Mouse (Mus musculus) stomach, embryonic 16.5 days (tissue): ENCODE measurements around the gene Tmem56. TPM values are rescaled to one million over a fixed set of nuclear protein-coding genes. Genes with fewer than 3 reads are reported as not detected.

ENCODE experiments used
- ATAC-seq: fragments of 200-750 bp; cut with Nextera tagmentation; 2 replicates; pipeline ENCODE4 v1.8.0; 2017; ENCODE audit warnings: moderate number of reproducible peaks, moderate TSS enrichment; ENCODE audit not compliant: insufficient read depth, low FRiP score
- H3K27ac ChIP-seq: fragments of 300-500 bp; sonication (generic); 2 replicates; pipeline ENCODE4 v1.5.1; 2014; ENCODE audit warnings: low read length
- H3K27me3 ChIP-seq: fragments of 300-500 bp; sonication (generic); 2 replicates; pipeline ENCODE4 v1.6.1; 2014; ENCODE audit warnings: low read length, control low read depth, mixed read lengths; ENCODE audit not compliant: control insufficient read depth, insufficient read depth
- H3K36me3 ChIP-seq: fragments of 300-500 bp; sonication (generic); 2 replicates; pipeline ENCODE4 v1.6.1; 2014; ENCODE audit warnings: low read length; ENCODE audit not compliant: control insufficient read depth, insufficient read depth
- H3K4me1 ChIP-seq: fragments of 300-500 bp; sonication (generic); 2 replicates; pipeline ENCODE4 v1.6.1; 2014; ENCODE audit warnings: low read length, control low read depth, mixed read lengths; ENCODE audit not compliant: control insufficient read depth, insufficient read depth
- H3K4me2 ChIP-seq: fragments of 300-500 bp; sonication (generic); 2 replicates; pipeline ENCODE4 v1.6.1; 2014; ENCODE audit warnings: low read depth, low read length, mixed read lengths
- H3K4me3 ChIP-seq: fragments of 300-500 bp; sonication (generic); replicated peaks from 2 replicates; pipeline ENCODE4 v1.5.1; 2014; ENCODE audit warnings: mild to moderate bottlenecking, low read length
- H3K9ac ChIP-seq: fragments of 300-500 bp; sonication (generic); 2 replicates; pipeline ENCODE4 v1.6.1; 2014; ENCODE audit warnings: low read length
- H3K9me3 ChIP-seq: fragments of 300-500 bp; sonication (generic); replicated peaks from 2 replicates; pipeline ENCODE4 v1.6.1; 2016; ENCODE audit warnings: low read length, control low read depth; ENCODE audit not compliant: control insufficient read depth
- WGBS: fragments of 180-500 bp; shearing (Covaris S2); extraction: QIAGEN DNeasy Blood & Tissue Kit; methylation state at CpG from one replicate; pipeline ENCODE4 v1.1.7; 2014; 5-methylcytosine and 5-hydroxymethylcytosine counted together
- polyA plus RNA-seq: library from polyadenylated mRNA; unstranded; fragments of >200 nt; fragmentation: Nextera tagmentation; extraction: Ambion mirVana; gene quantifications from 2 replicates; pipeline ENCODE4 v1.2.1, GENCODE M21; 2015

Tmem56 gene
- polyA plus RNA-seq, 1 experiment from 2014 or later: 2.3 TPM

GRCm38 (mm10) chr3:121239096-121239495, 43.8 kb downstream of the Tmem56 start:
- Histone ChIP-seq H3K9ac (no peak overlapping the region), H3K27ac (no peak overlapping the region), H3K4me1 (no peaks in the 10 kb centered on the region), H3K4me3 (no peak overlapping the region), H3K4me2 (no peak overlapping the region), H3K27me3 (no peaks in the 10 kb centered on the region), H3K9me3 (no peaks in the 10 kb centered on the region), H3K36me3 (no peaks in the 10 kb centered on the region)
- WGBS: 74% methylated on average over 8 of the region's 8 CpGs
- ATAC-seq: no peak

- no peak overlapping the region for H3K27ac ChIP-seq
- 88% methylated on average over 8 of the region's 8 CpGs for WGBS
- no peak overlapping the region for H3K4me2 ChIP-seq
- H3K9ac ChIP-seq: no peak overlapping the region
- H3K4me1 ChIP-seq: no peaks in the 10 kb centered on the region
- H3K9me3 ChIP-seq: no peaks in the 10 kb centered on the region
- no peak overlapping the region for H3K4me3 ChIP-seq
- no peaks in the 10 kb centered on the region for H3K36me3 ChIP-seq
- ATAC-seq: no peak
- H3K27me3 ChIP-seq: no peaks in the 10 kb centered on the region
Measured at GRCm38 (mm10) chr3:121224763-121225162, 58.1 kb downstream of the Tmem56 start.

GRCm38 (mm10) chr3:121224185-121224584, 58.7 kb downstream of the Tmem56 start:
- Histone ChIP-seq H3K27me3 (no peaks in the 10 kb centered on the region), H3K9me3 (no peaks in the 10 kb centered on the region), H3K36me3 (no peaks in the 10 kb centered on the region), H3K9ac (no peak overlapping the region), H3K27ac (no peak overlapping the region), H3K4me3 (no peak overlapping the region), H3K4me2 (no peak overlapping the region), H3K4me1 (no peaks in the 10 kb centered on the region)
- no peak for ATAC-seq
- WGBS: 89% methylated on average over 6 of the region's 6 CpGs

GRCm38 (mm10) chr3:121221987-121222386, 60.9 kb downstream of the Tmem56 start:
- Histone ChIP-seq H3K9me3 (no peaks in the 10 kb centered on the region), H3K4me3 (no peak overlapping the region), H3K36me3 (no peaks in the 10 kb centered on the region), H3K4me1 (no peaks in the 10 kb centered on the region), H3K4me2 (no peak overlapping the region), H3K27me3 (no peaks in the 10 kb centered on the region), H3K9ac (no peak overlapping the region), H3K27ac (no peak overlapping the region)
- ATAC-seq: no peak
- 66% methylated on average over 7 of the region's 7 CpGs for WGBS

GRCm38 (mm10) chr3:121217011-121217410, 65.9 kb downstream of the Tmem56 start:
- no peaks in the 10 kb centered on the region for H3K36me3 ChIP-seq

GRCm38 (mm10) chr3:121213501-121213900, 69.4 kb downstream of the Tmem56 start:
- H3K27me3 ChIP-seq: no peaks in the 10 kb centered on the region
- no peaks in the 10 kb centered on the region for H3K36me3 ChIP-seq
- no peaks in the 10 kb centered on the region for H3K4me1 ChIP-seq
- no peak overlapping the region for H3K27ac ChIP-seq
- no peaks in the 10 kb centered on the region for H3K9me3 ChIP-seq
- no peak overlapping the region for H3K9ac ChIP-seq
- no peak overlapping the region for H3K4me2 ChIP-seq
- no peak for ATAC-seq
- WGBS: 69% methylated on average over 3 of the region's 3 CpGs
- H3K4me3 ChIP-seq: no peak overlapping the region

More at GRCm38 (mm10) chr3:121217011-121217410, 65.9 kb downstream of the Tmem56 start:
- no peaks in the 10 kb centered on the region for H3K9me3 ChIP-seq
- WGBS: 80% methylated on average over 6 of the region's 6 CpGs
- no peak for ATAC-seq
- H3K27ac ChIP-seq: no peak overlapping the region
- H3K4me3 ChIP-seq: no peak overlapping the region
- H3K4me2 ChIP-seq: no peak overlapping the region
- no peaks in the 10 kb centered on the region for H3K27me3 ChIP-seq
- no peaks in the 10 kb centered on the region for H3K4me1 ChIP-seq
- H3K9ac ChIP-seq: no peak overlapping the region

GRCm38 (mm10) chr3:121212156-121212555, 70.7 kb downstream of the Tmem56 start:
- 44% methylated on average over 1 of the region's 1 CpGs for WGBS

GRCm38 (mm10) chr3:121208994-121209393, 73.9 kb downstream of the Tmem56 start:
- H3K9me3 ChIP-seq: no peaks in the 10 kb centered on the region
- ATAC-seq: no peak
- 89% methylated on average over 5 of the region's 5 CpGs for WGBS
- H3K36me3 ChIP-seq: no peaks in the 10 kb centered on the region
- no peak overlapping the region for H3K4me3 ChIP-seq
- H3K27ac ChIP-seq: no peak overlapping the region
- H3K4me2 ChIP-seq: no peak overlapping the region
- no peaks in the 10 kb centered on the region for H3K4me1 ChIP-seq
- H3K9ac ChIP-seq: no peak overlapping the region
- no peaks in the 10 kb centered on the region for H3K27me3 ChIP-seq

More at GRCm38 (mm10) chr3:121212156-121212555, 70.7 kb downstream of the Tmem56 start:
- Histone ChIP-seq H3K9me3 (no peaks in the 10 kb centered on the region), H3K4me3 (no peak overlapping the region), H3K36me3 (no peaks in the 10 kb centered on the region), H3K4me2 (no peak overlapping the region), H3K27ac (no peak overlapping the region), H3K27me3 (no peaks in the 10 kb centered on the region), H3K4me1 (no peaks in the 10 kb centered on the region), H3K9ac (no peak overlapping the region)
- no peak for ATAC-seq

GRCm38 (mm10) chr3:121206202-121206882, 76.6 kb downstream of the Tmem56 start:
- H3K4me1 ChIP-seq: no peaks in the 10 kb centered on the region
- no peak overlapping the region for H3K4me2 ChIP-seq
- H3K9ac ChIP-seq: no peak overlapping the region
- H3K36me3 ChIP-seq: no peaks in the 10 kb centered on the region
- no peaks in the 10 kb centered on the region for H3K9me3 ChIP-seq
- no peak overlapping the region for H3K4me3 ChIP-seq
- H3K27me3 ChIP-seq: no peaks in the 10 kb centered on the region
- no peak for ATAC-seq
- H3K27ac ChIP-seq: no peak overlapping the region
- 88% methylated on average over 19 of the region's 19 CpGs for WGBS
